Mouse (Mus musculus) midbrain, embryonic 14.5 days (tissue): Measurements from ENCODE around the gene Kdm2a. TPM values are rescaled to one million over a fixed set of nuclear protein-coding genes. Genes with fewer than 3 reads are reported as not detected.

Experiments used
- ATAC-seq: fragments of 200-750 bp; cut with Nextera tagmentation; 2 replicates; pipeline ENCODE4 v1.8.0; 2017; ENCODE audit warnings: moderate number of reproducible peaks, moderate library complexity; ENCODE audit not compliant: low FRiP score, low TSS enrichment
- DNase-seq: peaks from one replicate; pipeline ENCODE4 v3.0.0-alpha.2; 2015
- H3K27ac ChIP-seq: fragments of 300-500 bp; sonication (generic); replicated peaks from 2 replicates; pipeline ENCODE4 v1.5.1; 2014; ENCODE audit warnings: mild to moderate bottlenecking, low read depth, low read length, moderate library complexity
- H3K27me3 ChIP-seq: fragments of 300-500 bp; sonication (generic); 2 replicates; pipeline ENCODE4 v1.6.1; 2014; ENCODE audit warnings: low read length, control low read depth, mixed read lengths; ENCODE audit not compliant: control insufficient read depth, insufficient read depth
- H3K36me3 ChIP-seq: fragments of 300-500 bp; sonication (generic); 2 replicates; pipeline ENCODE4 v1.6.1; 2014; ENCODE audit warnings: low read length, control low read depth; ENCODE audit not compliant: control insufficient read depth, insufficient read depth
- H3K4me1 ChIP-seq: fragments of 300-500 bp; sonication (generic); 2 replicates; pipeline ENCODE4 v1.6.1; 2014; ENCODE audit warnings: mild to moderate bottlenecking, antibody characterized with exemption, low read length, control low read depth; ENCODE audit not compliant: control insufficient read depth, insufficient read depth
- H3K4me2 ChIP-seq: fragments of 300-500 bp; sonication (generic); 2 replicates; pipeline ENCODE4 v1.6.1; 2014; ENCODE audit warnings: mild to moderate bottlenecking, low read length, moderate library complexity
- H3K4me3 ChIP-seq: fragments of 300-500 bp; sonication (generic); replicated peaks from 2 replicates; pipeline ENCODE4 v1.5.1; 2014; ENCODE audit warnings: low read depth, low read length
- H3K9ac ChIP-seq: fragments of 300-500 bp; sonication (generic); replicated peaks from 2 replicates; pipeline ENCODE4 v1.6.1; 2014; ENCODE audit warnings: mild to moderate bottlenecking, low read length, moderate library complexity
- H3K9me3 ChIP-seq: fragments of 300-500 bp; sonication (generic); 2 replicates; pipeline ENCODE4 v1.6.1; 2016; ENCODE audit warnings: low read length, control low read depth, mixed read lengths; ENCODE audit not compliant: control insufficient read depth
- WGBS: fragments of 180-500 bp; shearing (Covaris S2); extraction: QIAGEN DNeasy Blood & Tissue Kit; methylation state at CpG from one replicate; pipeline ENCODE4 v1.1.7; 2014; 5-methylcytosine and 5-hydroxymethylcytosine counted together
- polyA plus RNA-seq: library from polyadenylated mRNA; unstranded; fragments of >200 nt; fragmentation: Nextera tagmentation; extraction: Ambion mirVana; gene quantifications from 2 replicates; pipeline ENCODE4 v1.2.1, GENCODE M21; 2014

The Kdm2a gene
- polyA plus RNA-seq, 1 experiment from 2014 or later, result 43.9 TPM

DNA sequence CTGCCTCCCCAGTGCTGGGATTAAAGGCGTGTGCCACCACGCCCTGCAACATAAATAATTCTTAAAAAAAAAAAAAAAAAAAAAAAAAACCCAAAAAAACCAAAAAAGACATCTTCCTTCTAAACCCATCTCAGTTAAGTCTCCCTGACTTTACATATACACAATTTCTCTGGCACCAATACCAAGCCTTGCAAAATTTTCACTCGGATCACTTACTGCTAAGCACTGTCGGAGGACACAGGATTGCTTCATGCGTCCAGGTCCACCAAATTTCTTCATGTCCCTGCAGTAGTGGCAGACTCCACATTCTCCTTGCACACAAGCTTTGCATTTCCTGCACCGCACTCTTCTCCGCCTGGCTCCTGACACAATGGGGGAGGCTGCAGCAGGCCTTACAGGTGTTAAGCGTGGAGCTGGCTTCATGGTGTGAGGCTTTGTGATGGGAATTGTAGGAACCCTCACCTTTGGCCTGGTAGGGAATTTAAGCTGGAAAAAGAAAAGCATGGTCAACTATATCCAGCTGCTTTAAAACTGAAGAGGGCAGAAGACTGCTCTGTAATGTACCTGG lies 69.3 kb downstream of the Kdm2a start:
- Histone ChIP-seq H3K27ac (no peak overlapping the region), H3K27me3 (no peaks in the 10 kb centered on the region), H3K9me3 (no peaks in the 10 kb centered on the region), H3K4me2 (no peak overlapping the region), H3K4me3 (no peak overlapping the region), H3K9ac (no peak overlapping the region), H3K36me3 (peaks cover 71% of the 10 kb centered on the region), H3K4me1 (peaks cover 17% of the 10 kb centered on the region)
- 94% methylated on average over 8 of the region's 8 CpGs for WGBS
- ATAC-seq (no peak), DNase-seq (no peak)

DNA sequence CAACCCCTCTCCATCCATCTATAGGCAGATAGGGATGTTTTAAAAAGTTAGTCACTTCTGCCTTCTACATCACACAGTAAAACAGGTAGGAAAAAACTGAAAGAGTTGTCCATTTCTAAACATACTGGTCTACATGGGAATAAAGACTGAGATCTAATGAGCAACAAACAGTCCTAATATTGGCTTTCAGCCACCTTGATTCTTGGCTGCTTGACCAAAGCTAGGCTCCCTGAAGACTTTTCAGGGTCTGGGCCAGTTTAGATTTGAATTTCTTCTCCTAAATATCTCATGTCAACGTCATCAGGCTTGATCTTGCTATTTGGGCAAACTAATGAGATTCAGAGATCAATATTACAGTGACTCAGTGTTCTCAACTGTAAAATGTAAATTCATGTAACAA lies 71.2 kb downstream of the Kdm2a start:
- H3K4me1 ChIP-seq, result peaks cover 3% of the 10 kb centered on the region
- WGBS, result 82% methylated on average over 1 of the region's 1 CpGs

DNA sequence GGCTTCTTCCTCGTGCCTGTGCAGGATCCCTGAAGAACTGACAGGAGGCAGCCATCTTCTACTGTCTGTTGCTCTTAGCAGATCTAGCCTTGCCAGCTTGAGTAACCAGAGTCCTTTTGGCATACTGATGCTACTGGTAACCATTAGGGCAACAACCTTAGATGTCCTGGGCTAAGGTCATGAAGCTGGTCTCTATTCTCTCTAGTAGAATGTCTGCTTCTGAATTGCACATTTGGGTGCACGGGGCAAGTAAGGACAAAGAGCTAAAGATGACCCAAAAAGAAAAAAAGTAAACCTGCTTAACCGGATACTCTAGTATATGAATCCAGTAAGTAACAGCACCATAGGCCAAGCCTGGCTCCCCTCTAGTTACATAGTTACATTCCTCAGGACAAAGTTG lies 72.0 kb downstream of the Kdm2a start:
- ATAC-seq, result no peak
- no peak overlapping the region for H3K27ac ChIP-seq
- peaks cover 94% of the 10 kb centered on the region for H3K36me3 ChIP-seq
- WGBS, result 91% methylated on average over 3 of the region's 3 CpGs
- H3K4me2 ChIP-seq, result no peak overlapping the region
- H3K27me3 ChIP-seq, result no peaks in the 10 kb centered on the region
- H3K4me1 ChIP-seq, result no peaks in the 10 kb centered on the region
- H3K9ac ChIP-seq, result no peak overlapping the region
- DNase-seq, result no peak
- no peak overlapping the region for H3K4me3 ChIP-seq
- no peaks in the 10 kb centered on the region for H3K9me3 ChIP-seq

More for the DNA sequence above, 71.2 kb downstream of the Kdm2a start:
- Histone ChIP-seq H3K36me3 (peaks cover 90% of the 10 kb centered on the region), H3K4me2 (no peak overlapping the region), H3K27me3 (no peaks in the 10 kb centered on the region), H3K9ac (no peak overlapping the region), H3K4me3 (no peak overlapping the region), H3K27ac (no peak overlapping the region), H3K9me3 (no peaks in the 10 kb centered on the region)
- DNase-seq, result no peak
- no peak for ATAC-seq

DNA sequence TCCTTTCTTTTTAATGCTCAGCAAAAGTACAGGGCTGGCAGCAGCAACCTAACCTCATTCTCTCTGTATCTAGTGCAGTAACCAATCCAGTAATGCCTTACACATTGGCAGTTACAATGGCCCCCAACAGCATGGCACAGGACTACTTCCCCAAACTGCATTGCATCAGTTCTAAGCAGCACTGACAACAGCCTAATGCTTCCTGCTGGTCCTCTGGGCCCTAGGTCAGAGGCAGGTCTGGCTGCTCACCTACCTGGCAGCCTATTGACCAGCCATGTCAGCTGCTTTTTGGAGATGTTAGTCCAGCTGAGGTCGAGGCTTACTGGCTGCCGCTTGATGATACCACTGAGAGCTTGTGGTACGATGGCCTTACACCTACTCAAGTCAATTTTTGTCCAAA lies 76.0 kb downstream of the Kdm2a start:
- Histone ChIP-seq H3K4me1 (no peaks in the 10 kb centered on the region), H3K9ac (no peak overlapping the region), H3K27me3 (no peaks in the 10 kb centered on the region), H3K4me2 (no peak overlapping the region), H3K4me3 (no peak overlapping the region), H3K9me3 (no peaks in the 10 kb centered on the region), H3K27ac (no peak overlapping the region), H3K36me3 (peaks cover 98% of the 10 kb centered on the region)
- DNase-seq (no peak), ATAC-seq (no peak)
- WGBS, result 97% methylated on average over 3 of the region's 3 CpGs

DNA sequence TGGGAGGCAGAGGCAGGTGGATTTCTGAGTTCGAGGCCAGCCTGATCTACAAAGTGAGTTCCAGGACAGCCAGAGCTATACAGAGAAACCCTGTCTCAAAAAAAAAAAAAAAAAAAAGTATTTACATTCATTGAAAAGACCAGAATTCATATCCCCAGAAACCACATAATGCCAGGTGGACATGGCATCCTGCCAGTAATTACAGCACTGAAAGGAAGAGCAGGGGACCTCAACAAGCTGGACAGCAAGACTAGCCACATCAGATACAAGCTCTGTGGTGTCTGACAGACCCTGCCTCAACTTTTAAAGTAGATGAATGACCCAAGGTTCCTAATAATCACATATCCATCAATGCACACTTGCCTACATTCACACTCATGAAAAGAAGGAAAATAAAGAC lies 76.5 kb downstream of the Kdm2a start:
- DNase-seq (no peak), ATAC-seq (no peak)
- no peak overlapping the region for H3K4me3 ChIP-seq
- H3K9ac ChIP-seq, result no peak overlapping the region
- peaks cover 98% of the 10 kb centered on the region for H3K36me3 ChIP-seq
- no peak overlapping the region for H3K27ac ChIP-seq
- 100% methylated on average over 1 of the region's 1 CpGs for WGBS
- H3K27me3 ChIP-seq, result no peaks in the 10 kb centered on the region
- H3K4me2 ChIP-seq, result no peak overlapping the region
- H3K9me3 ChIP-seq, result no peaks in the 10 kb centered on the region
- H3K4me1 ChIP-seq, result no peaks in the 10 kb centered on the region

DNA sequence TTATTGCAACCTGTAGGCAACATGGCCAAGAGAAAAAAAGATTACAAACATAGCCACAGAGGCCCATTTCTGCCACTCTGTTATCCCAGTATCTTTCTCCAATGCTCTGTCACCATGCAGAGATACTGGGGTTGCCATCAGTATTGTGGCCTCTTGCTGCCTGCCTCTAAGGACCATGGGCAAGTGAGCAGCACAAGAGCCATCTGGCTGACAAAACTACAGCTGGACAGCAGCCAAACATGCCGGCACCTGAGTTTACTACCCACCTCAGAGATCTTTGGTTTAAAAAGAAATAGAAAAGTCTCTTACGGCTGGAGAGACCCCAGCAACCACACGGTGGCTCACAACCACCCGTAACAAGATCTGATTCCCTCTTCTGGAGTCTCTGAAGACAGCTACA lies 78.8 kb downstream of the Kdm2a start:
- H3K4me2 ChIP-seq, result no peak overlapping the region
- H3K27me3 ChIP-seq, result no peaks in the 10 kb centered on the region
- H3K27ac ChIP-seq, result no peak overlapping the region
- no peak for ATAC-seq
- H3K36me3 ChIP-seq, result peaks cover 87% of the 10 kb centered on the region
- H3K4me1 ChIP-seq, result no peaks in the 10 kb centered on the region
- H3K9ac ChIP-seq, result no peak overlapping the region
- WGBS, result 90% methylated on average over 4 of the region's 4 CpGs
- no peaks in the 10 kb centered on the region for H3K9me3 ChIP-seq
- no peak overlapping the region for H3K4me3 ChIP-seq
- no peak for DNase-seq

DNA sequence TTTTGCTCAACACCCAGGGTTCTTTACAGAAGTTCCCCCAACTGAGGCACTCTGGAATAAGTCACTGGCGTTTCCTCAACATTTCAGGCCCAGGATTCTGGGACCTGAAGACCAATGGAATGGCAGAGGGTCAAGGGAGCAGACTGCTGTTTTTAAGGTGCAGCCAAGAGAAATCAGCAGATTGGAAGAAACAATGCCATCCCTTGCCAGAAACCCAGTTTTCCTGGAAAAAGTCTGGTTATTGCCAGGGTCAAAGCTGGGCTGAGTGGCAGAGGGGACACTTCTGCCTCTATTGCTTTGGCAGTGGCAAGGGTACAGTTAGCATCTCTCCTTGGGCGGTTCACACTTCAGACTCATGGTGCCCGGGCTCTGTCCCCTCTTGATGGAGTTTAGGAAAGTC lies 80.9 kb downstream of the Kdm2a start:
- DNase-seq, result no peak
- Histone ChIP-seq H3K27me3 (no peaks in the 10 kb centered on the region), H3K4me1 (no peaks in the 10 kb centered on the region), H3K9ac (no peak overlapping the region), H3K36me3 (peaks cover 74% of the 10 kb centered on the region), H3K4me3 (no peak overlapping the region), H3K9me3 (no peaks in the 10 kb centered on the region), H3K4me2 (no peak overlapping the region), H3K27ac (no peak overlapping the region)
- ATAC-seq, result no peak
- WGBS, result 97% methylated on average over 3 of the region's 3 CpGs

DNA sequence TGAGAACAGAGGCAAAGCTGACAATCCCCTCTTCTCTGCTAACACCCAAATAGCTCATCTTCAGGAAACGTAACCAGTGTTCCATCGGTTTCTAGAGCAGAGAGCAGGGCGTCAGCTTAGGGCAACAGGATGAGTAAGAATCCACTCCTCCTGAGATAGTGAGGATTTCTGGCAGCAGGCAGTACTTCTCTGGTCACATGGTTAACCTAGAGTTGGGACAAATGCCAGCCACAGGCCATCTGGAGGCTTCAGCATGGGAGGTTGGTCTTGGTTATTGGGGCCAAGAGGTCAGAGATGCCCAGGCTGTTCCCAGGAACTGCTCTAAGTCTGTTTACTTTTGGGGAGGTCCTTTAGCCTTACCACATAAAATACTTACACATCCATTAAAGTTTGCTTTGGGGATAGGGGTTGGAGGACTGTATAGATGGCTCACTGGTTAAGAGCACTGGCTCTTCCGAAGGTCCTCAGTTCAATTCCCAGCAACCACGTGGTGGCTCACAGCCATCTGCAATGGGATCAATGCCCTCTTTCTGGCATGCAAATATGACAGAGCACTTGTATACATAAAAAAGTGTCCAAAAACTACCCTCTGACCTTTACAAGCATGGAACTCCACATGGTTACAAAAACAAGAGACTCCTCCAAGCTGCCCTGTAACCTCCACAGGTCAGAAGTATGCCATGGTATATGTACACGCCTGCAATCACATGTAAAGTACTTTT lies 82.7 kb downstream of the Kdm2a start:
- no peaks in the 10 kb centered on the region for H3K27me3 ChIP-seq
- WGBS, result 85% methylated on average over 6 of the region's 6 CpGs
- no peak for ATAC-seq
- no peak for DNase-seq
- no peaks in the 10 kb centered on the region for H3K9me3 ChIP-seq
- no peak overlapping the region for H3K27ac ChIP-seq
- no peak overlapping the region for H3K4me3 ChIP-seq
- no peak overlapping the region for H3K4me2 ChIP-seq
- no peak overlapping the region for H3K9ac ChIP-seq
- no peaks in the 10 kb centered on the region for H3K4me1 ChIP-seq
- H3K36me3 ChIP-seq, result peaks cover 58% of the 10 kb centered on the region

DNA sequence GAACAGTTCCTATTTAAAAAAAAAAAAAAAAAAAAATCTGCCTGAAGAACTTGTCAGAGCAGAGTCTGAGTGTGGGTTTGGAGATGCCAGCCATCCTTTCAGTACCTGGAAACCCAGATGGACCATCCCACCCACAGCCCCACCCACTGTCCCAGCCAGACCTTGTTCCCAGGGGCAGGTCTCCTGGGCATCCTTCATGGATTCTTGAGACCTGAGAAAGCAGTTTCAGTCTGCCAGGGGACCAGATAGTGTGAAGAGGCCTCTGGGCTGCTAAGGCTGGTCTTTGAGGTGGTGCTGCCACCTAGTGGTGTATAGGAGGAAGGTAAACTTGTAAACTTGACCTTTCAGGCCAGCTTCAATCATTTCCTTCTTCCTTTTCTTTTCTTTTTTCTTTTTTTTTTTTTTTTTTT lies 88.3 kb downstream of the Kdm2a start:
- DNase-seq, result peak; percentile 87
- H3K36me3 ChIP-seq, result peaks cover 8% of the 10 kb centered on the region; the same call in 1 of the 2 replicates
- H3K4me1 ChIP-seq, result peaks cover 15% of the 10 kb centered on the region
- H3K4me3 ChIP-seq, result no peak overlapping the region
- ATAC-seq, result no peak
- H3K9ac ChIP-seq, result no peak overlapping the region
- H3K27me3 ChIP-seq, result no peaks in the 10 kb centered on the region
- no peaks in the 10 kb centered on the region for H3K9me3 ChIP-seq
- no peak overlapping the region for H3K27ac ChIP-seq
- H3K4me2 ChIP-seq, result no peak overlapping the region
